Comparison of ENCODE assay signal across 10 mouse cellular contexts in the genomic region with DNA sequence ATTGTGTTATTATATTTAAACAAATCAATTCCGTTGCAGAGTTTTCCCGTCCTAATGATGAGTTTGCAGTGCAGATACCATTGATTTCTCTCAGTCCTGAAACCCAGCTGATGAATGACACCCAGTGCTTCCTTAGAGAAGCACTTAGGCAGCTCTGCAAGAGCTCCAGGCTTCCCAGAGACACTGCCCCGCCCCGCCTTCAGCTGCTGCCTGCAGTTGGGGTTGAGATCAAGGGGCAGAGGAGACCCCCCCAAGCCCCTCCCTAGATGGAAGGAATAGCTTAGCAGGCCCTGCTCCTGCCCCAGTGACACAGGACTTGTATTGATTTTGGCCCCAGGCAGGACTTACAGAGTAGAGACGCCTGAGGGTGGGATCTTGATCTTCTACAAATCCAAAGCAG. TPM values are rescaled to one million over a fixed set of nuclear protein-coding genes. Genes with fewer than 3 reads are reported as not detected.
DNase-seq lines count a peak whose midpoint lies in the region; ATAC-seq and TF ChIP-seq lines count a peak whose summit lies in the region.
"Had no signal": no experiment of that assay in that cellular context is flagged by ENCODE, and none has a peak within 500 bp of the region (broad histone marks: within the 10 kb centered on the region; RNA-seq: fewer than 3 reads in every experiment).

No protein-coding gene starts in this region.

- DNase-seq in forebrain, embryonic 11.5 days (ENCODE audit: low spot score), result no peak
- DNase-seq in lung, embryonic 14.5 days, result no peak
- DNase-seq in lung, postnatal 4 days, result no peak
- DNase-seq in ovary, postnatal 36 days (ENCODE audit: low spot score), result no peak
- DNase-seq: cerebellum, postnatal 36 days; kidney, adult 18-20 months had no signal

- no peak overlapping the region for H3K4me2 ChIP-seq in forebrain, embryonic 12.5 days
- H3K4me2 ChIP-seq in forebrain, embryonic 11.5 days (ENCODE audit: low read depth, low read length, severe bottlenecking), result no peak overlapping the region
- H3K4me2 ChIP-seq in lung, embryonic 14.5 days, result no peak overlapping the region
- H3K4me2 ChIP-seq in intestine, embryonic 16.5 days (ENCODE audit: low read depth, low read length), result no peak overlapping the region
- no peak overlapping the region for H3K4me2 ChIP-seq in stomach, embryonic 14.5 days (replicated peaks; ENCODE audit: low read depth, low read length)

- no peak for TF ChIP-seq CTCF in lung, embryonic 14.5 days (IDR thresholded peaks at IDR 0.05; ENCODE audit: low read depth)

- 30% methylated on average over 5 of the region's 5 CpGs for WGBS in forebrain, embryonic 12.5 days
- 31% methylated on average over 5 of the region's 5 CpGs for WGBS in forebrain, embryonic 11.5 days
- WGBS in lung, embryonic 14.5 days, result 22% methylated on average over 5 of the region's 5 CpGs
- 17% methylated on average over 5 of the region's 5 CpGs for WGBS in intestine, embryonic 16.5 days
- WGBS in stomach, embryonic 14.5 days, result 15% methylated on average over 5 of the region's 5 CpGs

- H3K4me3 ChIP-seq in forebrain, embryonic 12.5 days (replicated peaks), result no peak overlapping the region
- H3K4me3 ChIP-seq in forebrain, embryonic 11.5 days (ENCODE audit: low read depth, low read length), result no peak overlapping the region
- no peak overlapping the region for H3K4me3 ChIP-seq in lung, embryonic 14.5 days (ENCODE audit: low read depth, low read length)
- H3K4me3 ChIP-seq in intestine, embryonic 16.5 days (ENCODE audit: low read length), result no peak overlapping the region
- no peak overlapping the region for H3K4me3 ChIP-seq in stomach, embryonic 14.5 days (ENCODE audit: low read depth, low read length)

- H3K9ac ChIP-seq in forebrain, embryonic 12.5 days, result no peak overlapping the region
- H3K9ac ChIP-seq in forebrain, embryonic 11.5 days (ENCODE audit: low read length), result no peak overlapping the region
- H3K9ac ChIP-seq in lung, embryonic 14.5 days, result no peak overlapping the region
- no peak overlapping the region for H3K9ac ChIP-seq in intestine, embryonic 16.5 days (ENCODE audit: low read depth, low read length)
- no peak overlapping the region for H3K9ac ChIP-seq in stomach, embryonic 14.5 days (replicated peaks; ENCODE audit: low read depth, low read length)

- H3K9me3 ChIP-seq in forebrain, embryonic 12.5 days, result no peaks in the 10 kb centered on the region
- no peaks in the 10 kb centered on the region for H3K9me3 ChIP-seq in forebrain, embryonic 11.5 days (ENCODE audit: control insufficient read depth, low read length)
- H3K9me3 ChIP-seq in lung, embryonic 14.5 days (ENCODE audit: low read depth, low read length), result no peaks in the 10 kb centered on the region
- H3K9me3 ChIP-seq in intestine, embryonic 16.5 days (ENCODE audit: control insufficient read depth, low read length), result no peaks in the 10 kb centered on the region
- no peaks in the 10 kb centered on the region for H3K9me3 ChIP-seq in stomach, embryonic 14.5 days (ENCODE audit: control insufficient read depth, low read depth, low read length)

- H3K27ac ChIP-seq in forebrain, embryonic 12.5 days, result peak overlapping the region; percentile 70
- H3K27ac ChIP-seq in forebrain, embryonic 11.5 days (ENCODE audit: low read depth, low read length), result no peak overlapping the region
- H3K27ac ChIP-seq in lung, embryonic 14.5 days (ENCODE audit: low read depth), result peak overlapping the region; percentile 31; the same call in 1 of the 2 replicates
- H3K27ac ChIP-seq in intestine, embryonic 16.5 days (ENCODE audit: low read length), result peak overlapping the region; percentile 55; the same call in 1 of the 2 replicates
- H3K27ac ChIP-seq in stomach, embryonic 14.5 days (ENCODE audit: low read length), result peak overlapping the region; percentile 49; the same call in 1 of the 2 replicates

- peaks cover 44% of the 10 kb centered on the region for H3K36me3 ChIP-seq in forebrain, embryonic 12.5 days (replicated peaks)
- H3K36me3 ChIP-seq in forebrain, embryonic 11.5 days (ENCODE audit: control insufficient read depth, insufficient read depth, low read length), result no peaks in the 10 kb centered on the region; the same call in 1 of the 2 replicates
- H3K36me3 ChIP-seq in lung, embryonic 14.5 days (ENCODE audit: insufficient read depth), result peaks cover 9% of the 10 kb centered on the region; the same call in 1 of the 2 replicates
- no peaks in the 10 kb centered on the region; the same call in 1 of the 2 replicates for H3K36me3 ChIP-seq in intestine, embryonic 16.5 days (ENCODE audit: control insufficient read depth, insufficient read depth, low read length)
- H3K36me3 ChIP-seq in stomach, embryonic 14.5 days (ENCODE audit: control insufficient read depth, insufficient read depth, low read length), result peaks cover 9% of the 10 kb centered on the region; the same call in 1 of the 2 replicates

- no peaks in the 10 kb centered on the region for H3K27me3 ChIP-seq in forebrain, embryonic 12.5 days
- no peaks in the 10 kb centered on the region for H3K27me3 ChIP-seq in forebrain, embryonic 11.5 days (ENCODE audit: control insufficient read depth, insufficient read depth, low read length)
- no peaks in the 10 kb centered on the region for H3K27me3 ChIP-seq in lung, embryonic 14.5 days (ENCODE audit: insufficient read depth, low read length)
- no peaks in the 10 kb centered on the region for H3K27me3 ChIP-seq in intestine, embryonic 16.5 days (replicated peaks; ENCODE audit: control insufficient read depth, insufficient read depth, low read length)
- no peaks in the 10 kb centered on the region for H3K27me3 ChIP-seq in stomach, embryonic 14.5 days (ENCODE audit: control insufficient read depth, insufficient read depth, low read length)

- ATAC-seq in forebrain, embryonic 12.5 days (ENCODE audit: low FRiP score), result no peak
- no peak for ATAC-seq in forebrain, embryonic 11.5 days (replicated peaks; ENCODE audit: low FRiP score)
- ATAC-seq in lung, embryonic 14.5 days (ENCODE audit: insufficient read depth), result no peak
- ATAC-seq in intestine, embryonic 16.5 days, result no peak
- no peak for ATAC-seq in stomach, embryonic 14.5 days (ENCODE audit: insufficient number of reproducible peaks, insufficient read depth, low FRiP score, low read depth)
- no peak for ATAC-seq in megakaryocyte, adult 5-6 weeks (ENCODE audit: poor library complexity, severe bottlenecking)

- peaks cover 79% of the 10 kb centered on the region for H3K4me1 ChIP-seq in forebrain, embryonic 12.5 days
- H3K4me1 ChIP-seq in forebrain, embryonic 11.5 days (replicated peaks; ENCODE audit: control insufficient read depth, insufficient read depth, low read length), result peaks cover 24% of the 10 kb centered on the region
- H3K4me1 ChIP-seq in lung, embryonic 14.5 days (ENCODE audit: insufficient read depth), result peaks cover 44% of the 10 kb centered on the region
- peaks cover 93% of the 10 kb centered on the region for H3K4me1 ChIP-seq in intestine, embryonic 16.5 days (ENCODE audit: control insufficient read depth, insufficient read depth, low read length)
- H3K4me1 ChIP-seq in stomach, embryonic 14.5 days (ENCODE audit: control insufficient read depth, insufficient read depth, low read length), result peaks cover 77% of the 10 kb centered on the region

RNA-seq across cellular contexts. Expression of gene Zmiz1, which starts 53.0 kb away (rescaled TPM):
- 64.1 and 68.3 TPM in 2 replicates for polyA plus RNA-seq in forebrain, embryonic 12.5 days (2016; fragmentation: Nextera tagmentation; extraction: Ambion mirVana)
- polyA plus RNA-seq in forebrain, embryonic 11.5 days (2014; fragmentation: Nextera tagmentation; extraction: Ambion mirVana), result 70.1 and 71.2 TPM in 2 replicates
- polyA plus RNA-seq in lung, embryonic 14.5 days (2014; fragmentation: Nextera tagmentation; extraction: Ambion mirVana), result 33.5 TPM in 2 replicates
- polyA plus RNA-seq in intestine, embryonic 16.5 days (2015; fragmentation: Nextera tagmentation; extraction: Ambion mirVana), result 21.2 and 22.3 TPM in 2 replicates
- 43.9 and 45.3 TPM in 2 replicates for polyA plus RNA-seq in stomach, embryonic 14.5 days (2014; fragmentation: Nextera tagmentation; extraction: Ambion mirVana)
- total RNA-seq in megakaryocyte, adult 5-6 weeks (2015), result 88.9 and 90.1 TPM in 2 replicates
- total RNA-seq in megakaryocyte, adult 5-6 weeks (2017), result 11.4 and 15.6 TPM in 2 replicates
